Mouse (Mus musculus) E14TG2a.4 (cell line): ENCODE measurements around the gene Chst14.

ENCODE experiments used
- H3K27me3 ChIP-seq: 2 replicates; pipeline ENCODE4 v1.6.1; 2014; ENCODE audit warnings: low read length, control low read depth; ENCODE audit not compliant: insufficient read depth
- H3K36me3 ChIP-seq: 2 replicates; pipeline ENCODE4 v1.6.1; 2014; ENCODE audit warnings: low read length, control low read depth; ENCODE audit not compliant: insufficient read depth
- H3K4me1 ChIP-seq: replicated peaks from 2 replicates; pipeline ENCODE4 v1.6.1; 2014; ENCODE audit warnings: low read depth, low read length, control low read depth
- H3K4me3 ChIP-seq: replicated peaks from 2 replicates; pipeline ENCODE4 v1.5.1; 2014; ENCODE audit warnings: mild to moderate bottlenecking, low read length
- H3K9me3 ChIP-seq: 2 replicates; pipeline ENCODE4 v1.6.1; 2014; ENCODE audit warnings: low read length, control low read depth
- CTCF ChIP-seq: conservative IDR thresholded peaks from 2 replicates; pipeline ENCODE4 v1.5.1; 2014; ENCODE audit warnings: low read length
- NANOG ChIP-seq: IDR thresholded peaks from 2 replicates; pipeline ENCODE4 v1.6.1; 2014; ENCODE audit warnings: borderline replicate concordance, low read length, mixed read lengths
- POU5F1 ChIP-seq: IDR thresholded peaks from 2 replicates; pipeline ENCODE4 v1.6.1; 2014; ENCODE audit warnings: low read length, borderline replicate concordance

Gene Chst14

GRCm38 (mm10) chr2:118895990-118896913, 30.0 kb upstream of the Chst14 start:
- Histone ChIP-seq H3K4me3 (peak overlapping the region; percentile 76), H3K36me3 (no peaks in the 10 kb centered on the region), H3K4me1 (peaks cover 56% of the 10 kb centered on the region), H3K9me3 (no peaks in the 10 kb centered on the region), H3K27me3 (peaks cover 95% of the 10 kb centered on the region)
- TF ChIP-seq POU5F1 (0 out of 2 replicates have a peak, but pooled peaks have one; percentile 4), NANOG (no peak)

GRCm38 (mm10) chr2:118896914-118897291, 29.4 kb upstream of the Chst14 start:
- peaks cover 89% of the 10 kb centered on the region for H3K27me3 ChIP-seq
- peak overlapping the region; percentile 76 for H3K4me3 ChIP-seq
- H3K9me3 ChIP-seq, result no peaks in the 10 kb centered on the region
- TF ChIP-seq NANOG (no peak), CTCF (no peak), POU5F1 (no peak)
- H3K36me3 ChIP-seq, result no peaks in the 10 kb centered on the region
- peaks cover 56% of the 10 kb centered on the region for H3K4me1 ChIP-seq

GRCm38 (mm10) chr2:118897392-118897791, 28.9 kb upstream of the Chst14 start:
- Histone ChIP-seq H3K4me3 (peak overlapping the region; percentile 76), H3K27me3 (peaks cover 88% of the 10 kb centered on the region), H3K4me1 (peaks cover 56% of the 10 kb centered on the region), H3K36me3 (no peaks in the 10 kb centered on the region), H3K9me3 (no peaks in the 10 kb centered on the region)
- no peak for TF ChIP-seq CTCF
- TF ChIP-seq NANOG, result peak; percentile 67; the same call in 1 of the 2 replicates
- TF ChIP-seq POU5F1, result no peak

GRCm38 (mm10) chr2:118897808-118898207, 28.5 kb upstream of the Chst14 start:
- Histone ChIP-seq H3K4me1 (peaks cover 58% of the 10 kb centered on the region), H3K27me3 (peaks cover 88% of the 10 kb centered on the region), H3K9me3 (no peaks in the 10 kb centered on the region), H3K4me3 (0 out of 2 replicates have a peak overlapping the region, but pooled peaks have one; percentile 76), H3K36me3 (no peaks in the 10 kb centered on the region)
- TF ChIP-seq NANOG, result no peak
- TF ChIP-seq CTCF, result no peak
- no peak for TF ChIP-seq POU5F1

- H3K9me3 ChIP-seq, result no peaks in the 10 kb centered on the region
- peaks cover 67% of the 10 kb centered on the region for H3K4me1 ChIP-seq
- no peak for TF ChIP-seq NANOG
- no peak for TF ChIP-seq POU5F1
- no peak for TF ChIP-seq CTCF
- H3K36me3 ChIP-seq, result no peaks in the 10 kb centered on the region
- H3K4me3 ChIP-seq, result peak overlapping the region; percentile 23; the same call in 1 of the 2 replicates
- H3K27me3 ChIP-seq, result peaks cover 89% of the 10 kb centered on the region
Observed at GRCm38 (mm10) chr2:118898771-118899170, 27.5 kb upstream of the Chst14 start.

GRCm38 (mm10) chr2:118899306-118899705, 27.0 kb upstream of the Chst14 start:
- H3K36me3 ChIP-seq, result no peaks in the 10 kb centered on the region
- no peaks in the 10 kb centered on the region for H3K9me3 ChIP-seq
- no peak for TF ChIP-seq CTCF
- no peak for TF ChIP-seq POU5F1
- TF ChIP-seq NANOG, result no peak
- peaks cover 89% of the 10 kb centered on the region for H3K27me3 ChIP-seq
- peak overlapping the region; percentile 23; the same call in 1 of the 2 replicates for H3K4me3 ChIP-seq
- H3K4me1 ChIP-seq, result peaks cover 73% of the 10 kb centered on the region

GRCm38 (mm10) chr2:118899981-118900825, 26.1 kb upstream of the Chst14 start, which contains the start of gene Bahd1:
Bahd1 (plus strand) TSS chr2:118900377.
- Histone ChIP-seq H3K4me1 (peaks cover 73% of the 10 kb centered on the region), H3K27me3 (peaks cover 89% of the 10 kb centered on the region), H3K36me3 (no peaks in the 10 kb centered on the region), H3K9me3 (no peaks in the 10 kb centered on the region), H3K4me3 (peak within 1 kb of the TSS; percentile 87)
- TF ChIP-seq POU5F1 (no peak), NANOG (no peak), CTCF (no peak)

GRCm38 (mm10) chr2:118900826-118901140, 25.5 kb upstream of the Chst14 start:
- no peaks in the 10 kb centered on the region for H3K9me3 ChIP-seq
- H3K4me1 ChIP-seq, result peaks cover 74% of the 10 kb centered on the region
- TF ChIP-seq CTCF (no peak), NANOG (no peak), POU5F1 (no peak)
- H3K4me3 ChIP-seq, result peak overlapping the region; percentile 64
- no peaks in the 10 kb centered on the region for H3K36me3 ChIP-seq
- peaks cover 89% of the 10 kb centered on the region for H3K27me3 ChIP-seq
